Mouse (Mus musculus) lung, embryonic 14.5 days (tissue): ENCODE data around the gene Selenof. TPM values are rescaled to one million over a fixed set of nuclear protein-coding genes. Genes with fewer than 3 reads are reported as not detected.

Experiments used
- ATAC-seq: fragments of 200-750 bp; cut with Nextera tagmentation; 2 replicates; pipeline ENCODE4 v1.8.0; 2017; ENCODE audit warnings: mild to moderate bottlenecking, moderate TSS enrichment, moderate library complexity; ENCODE audit not compliant: insufficient read depth
- DNase-seq: peaks from one replicate; pipeline ENCODE4 v3.0.0-alpha.2; 2015
- H3K27ac ChIP-seq: fragments of 300-500 bp; sonication (generic); 2 replicates; pipeline ENCODE4 v1.5.1; 2014; ENCODE audit warnings: low read depth, mild to moderate bottlenecking, moderate library complexity
- H3K27me3 ChIP-seq: fragments of 300-500 bp; sonication (generic); 2 replicates; pipeline ENCODE4 v1.6.1; 2014; ENCODE audit warnings: low read length, control low read depth; ENCODE audit not compliant: insufficient read depth
- H3K36me3 ChIP-seq: fragments of 300-500 bp; sonication (generic); 2 replicates; pipeline ENCODE4 v1.6.1; 2014; ENCODE audit warnings: control low read depth; ENCODE audit not compliant: insufficient read depth
- H3K4me1 ChIP-seq: fragments of 300-500 bp; sonication (generic); 2 replicates; pipeline ENCODE4 v1.6.1; 2014; ENCODE audit warnings: antibody characterized with exemption, control low read depth; ENCODE audit not compliant: insufficient read depth
- H3K4me2 ChIP-seq: fragments of 300-500 bp; sonication (generic); 2 replicates; pipeline ENCODE4 v1.6.1; 2014; ENCODE audit warnings: mild to moderate bottlenecking
- H3K4me3 ChIP-seq: fragments of 300-500 bp; sonication (generic); 2 replicates; pipeline ENCODE4 v1.5.1; 2014; ENCODE audit warnings: low read depth, low read length
- H3K9ac ChIP-seq: fragments of 300-500 bp; sonication (generic); 2 replicates; pipeline ENCODE4 v1.6.1; 2014
- H3K9me3 ChIP-seq: fragments of 300-500 bp; sonication (generic); 2 replicates; pipeline ENCODE4 v1.6.1; 2016; ENCODE audit warnings: low read depth, low read length, control low read depth
- CTCF ChIP-seq: IDR thresholded peaks from 2 replicates; pipeline ENCODE4 v1.5.1; 2016; ENCODE audit warnings: antibody characterized with exemption, low read depth
- WGBS: fragments of 180-500 bp; shearing (Covaris S2); extraction: QIAGEN DNeasy Blood & Tissue Kit; methylation state at CpG from one replicate; pipeline ENCODE4 v1.1.7; 2014; 5-methylcytosine and 5-hydroxymethylcytosine counted together
- polyA plus RNA-seq: library from polyadenylated mRNA; unstranded; fragments of >200 nt; fragmentation: Nextera tagmentation; extraction: Ambion mirVana; gene quantifications from 2 replicates; pipeline ENCODE4 v1.2.1, GENCODE M21; 2014

The Selenof gene
- polyA plus RNA-seq, 1 experiment from 2014 or later = 497 TPM

GRCm38 (mm10) chr3:144584789-144585553, 14.9 kb downstream of the Selenof start:
- 0 out of 2 replicates have a peak, but pooled peaks cover 5% of the 10 kb centered on the region for H3K4me1 ChIP-seq
- peaks cover 44% of the 10 kb centered on the region for H3K36me3 ChIP-seq
- peak; percentile 10 for DNase-seq
- H3K9me3 ChIP-seq = no peaks in the 10 kb centered on the region
- no peak overlapping the region for H3K4me3 ChIP-seq
- H3K27ac ChIP-seq = no peak overlapping the region
- no peak for TF ChIP-seq CTCF
- 71% methylated on average over 6 of the region's 6 CpGs for WGBS
- H3K27me3 ChIP-seq = no peaks in the 10 kb centered on the region
- H3K4me2 ChIP-seq = no peak overlapping the region
- no peak overlapping the region for H3K9ac ChIP-seq
- ATAC-seq = no peak

- Histone ChIP-seq H3K4me1 (no peaks in the 10 kb centered on the region), H3K4me2 (no peak overlapping the region), H3K27me3 (no peaks in the 10 kb centered on the region), H3K27ac (0 out of 2 replicates have a peak overlapping the region, but pooled peaks have one; percentile 30), H3K36me3 (peaks cover 51% of the 10 kb centered on the region), H3K9me3 (no peaks in the 10 kb centered on the region), H3K4me3 (no peak overlapping the region), H3K9ac (no peak overlapping the region)
- TF ChIP-seq CTCF = no peak
- DNase-seq (peak; percentile 34), ATAC-seq (no peak)
- WGBS = 79% methylated on average over 7 of the region's 7 CpGs
These were observed 16.6 kb downstream of the Selenof start for GRCm38 (mm10) chr3:144586731-144587130.

- Histone ChIP-seq H3K36me3 (peaks cover 51% of the 10 kb centered on the region), H3K4me3 (no peak overlapping the region), H3K27me3 (no peaks in the 10 kb centered on the region), H3K27ac (no peak overlapping the region; the same call in 1 of the 2 replicates), H3K9ac (no peak overlapping the region), H3K9me3 (no peaks in the 10 kb centered on the region), H3K4me2 (no peak overlapping the region), H3K4me1 (no peaks in the 10 kb centered on the region)
- 85% methylated on average over 8 of the region's 8 CpGs for WGBS
- no peak for TF ChIP-seq CTCF
- DNase-seq = no peak
- ATAC-seq = no peak
These were observed 19.2 kb downstream of the Selenof start for GRCm38 (mm10) chr3:144589189-144589890.

- peaks cover 66% of the 10 kb centered on the region for H3K36me3 ChIP-seq
- no peak overlapping the region for H3K4me3 ChIP-seq
- no peak overlapping the region for H3K4me2 ChIP-seq
- TF ChIP-seq CTCF = no peak
- H3K4me1 ChIP-seq = no peaks in the 10 kb centered on the region
- H3K27me3 ChIP-seq = no peaks in the 10 kb centered on the region
- ATAC-seq (no peak), DNase-seq (no peak)
- H3K27ac ChIP-seq = no peak overlapping the region
- no peak overlapping the region for H3K9ac ChIP-seq
- no peaks in the 10 kb centered on the region for H3K9me3 ChIP-seq
- WGBS = 84% methylated on average over 9 of the region's 9 CpGs
These were observed 23.1 kb downstream of the Selenof start for GRCm38 (mm10) chr3:144592992-144593785.

GRCm38 (mm10) chr3:144597121-144597520, 27.0 kb downstream of the Selenof start:
- ATAC-seq (no peak), DNase-seq (no peak)
- Histone ChIP-seq H3K9me3 (no peaks in the 10 kb centered on the region), H3K27me3 (no peaks in the 10 kb centered on the region), H3K4me2 (no peak overlapping the region), H3K36me3 (peaks cover 56% of the 10 kb centered on the region), H3K27ac (no peak overlapping the region), H3K9ac (no peak overlapping the region), H3K4me1 (no peaks in the 10 kb centered on the region), H3K4me3 (no peak overlapping the region)
- WGBS = 92% methylated on average over 4 of the region's 4 CpGs
- TF ChIP-seq CTCF = no peak

- Histone ChIP-seq H3K9me3 (no peaks in the 10 kb centered on the region), H3K36me3 (peaks cover 54% of the 10 kb centered on the region), H3K27ac (no peak overlapping the region), H3K4me3 (no peak overlapping the region), H3K9ac (no peak overlapping the region), H3K27me3 (no peaks in the 10 kb centered on the region), H3K4me1 (no peaks in the 10 kb centered on the region), H3K4me2 (no peak overlapping the region)
- WGBS = 82% methylated on average over 12 of the region's 12 CpGs
- ATAC-seq (no peak), DNase-seq (no peak)
- TF ChIP-seq CTCF = no peak
These were observed 27.8 kb downstream of the Selenof start for GRCm38 (mm10) chr3:144597790-144598467.
